10 mouse cellular contexts compared by ENCODE assay signal in the genomic region with DNA sequence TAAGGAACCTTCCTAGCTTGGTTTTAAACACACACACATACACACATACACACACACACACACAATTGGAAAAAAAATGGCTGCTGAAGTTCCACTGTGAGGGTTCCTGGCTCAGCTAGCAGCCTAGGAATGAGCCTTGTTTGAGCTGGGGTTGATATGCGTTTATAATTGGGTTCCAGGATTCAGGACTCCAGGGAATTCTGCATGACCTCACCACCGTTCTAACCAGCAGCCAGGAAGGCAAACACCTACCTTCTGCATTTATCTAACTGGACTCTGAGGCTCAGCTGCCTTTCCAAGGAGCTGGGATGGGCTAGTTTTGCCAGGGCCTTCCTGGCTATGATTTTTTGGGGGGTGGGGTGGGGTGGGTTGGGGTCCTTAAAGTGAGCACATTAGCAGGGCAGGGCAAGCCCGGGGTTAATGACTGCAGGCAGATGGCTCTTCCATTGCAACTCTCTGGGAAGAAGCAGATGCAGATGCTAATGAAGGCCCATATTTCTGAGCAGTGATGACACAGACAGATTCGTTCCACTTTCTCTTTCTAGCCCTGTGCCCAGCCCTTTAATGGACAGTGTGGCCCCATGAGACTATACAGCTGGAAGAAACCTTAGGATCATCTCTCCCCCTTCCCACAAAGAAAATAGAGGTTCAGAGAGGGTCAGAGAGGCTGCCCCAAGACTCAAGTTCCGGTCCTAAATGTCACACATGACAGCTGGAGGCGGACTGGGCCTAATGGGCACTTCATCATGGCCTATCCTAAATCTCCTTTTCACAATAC.
A peak's percentile ranks its signal among the peaks of the same experiment; 100 is the strongest.
DNase-seq lines count a peak whose midpoint lies in the region; ATAC-seq and TF ChIP-seq lines count a peak whose summit lies in the region.
"Had no signal": no experiment of that assay in that cellular context is flagged by ENCODE, and none has a peak within 500 bp of the region (broad histone marks: within the 10 kb centered on the region; RNA-seq: fewer than 3 reads in every experiment).

No protein-coding gene starts in this region.

- intact Hi-C loops in gastrocnemius, adult 2 months (cut with DNase I) = no loop called here

- H3K4me2 ChIP-seq in kidney, embryonic 14.5 days (replicated peaks; ENCODE audit: low read depth, low read length) = no peak overlapping the region
- H3K4me2 ChIP-seq in neural tube, embryonic 12.5 days (replicated peaks) = no peak overlapping the region
- no peak overlapping the region for H3K4me2 ChIP-seq in stomach, postnatal 0 days (replicated peaks; ENCODE audit: low read depth)
- H3K4me2 ChIP-seq: liver, embryonic 12.5 days had no signal

- no peaks in the 10 kb centered on the region for H3K27me3 ChIP-seq in kidney, embryonic 14.5 days (ENCODE audit: control insufficient read depth, insufficient read depth, low read length)
- H3K27me3 ChIP-seq in neural tube, embryonic 12.5 days (replicated peaks) = no peaks in the 10 kb centered on the region
- no peaks in the 10 kb centered on the region for H3K27me3 ChIP-seq in stomach, postnatal 0 days (ENCODE audit: control insufficient read depth, insufficient read depth, low read length)
- H3K27me3 ChIP-seq: liver, embryonic 12.5 days had no signal

- WGBS in kidney, embryonic 14.5 days = 16% methylated on average over 6 of the region's 6 CpGs
- WGBS in neural tube, embryonic 12.5 days = 17% methylated on average over 6 of the region's 6 CpGs
- 45% methylated on average over 6 of the region's 6 CpGs for WGBS in stomach, postnatal 0 days

- H3K27ac ChIP-seq in gastrocnemius, adult 2 months = peak overlapping the region; percentile 28; the same call in 1 of the 2 replicates
- H3K27ac ChIP-seq in kidney, embryonic 14.5 days (ENCODE audit: low read depth, low read length) = peak overlapping the region; percentile 12; the same call in 1 of the 2 replicates
- peak overlapping the region; percentile 43; the same call in 1 of the 2 replicates for H3K27ac ChIP-seq in neural tube, embryonic 12.5 days
- peak overlapping the region; percentile 45; the same call in 1 of the 2 replicates for H3K27ac ChIP-seq in stomach, postnatal 0 days (replicated peaks)
- H3K27ac ChIP-seq: liver, embryonic 12.5 days had no signal

- H3K4me3 ChIP-seq in gastrocnemius, adult 2 months = no peak overlapping the region
- H3K4me3 ChIP-seq in kidney, embryonic 14.5 days (ENCODE audit: low read length) = no peak overlapping the region
- H3K4me3 ChIP-seq in neural tube, embryonic 12.5 days = no peak overlapping the region
- H3K4me3 ChIP-seq in stomach, postnatal 0 days (ENCODE audit: low read depth, low read length) = no peak overlapping the region
- H3K4me3 ChIP-seq: liver, embryonic 12.5 days had no signal

- no peak overlapping the region for H3K9ac ChIP-seq in kidney, embryonic 14.5 days (ENCODE audit: low read depth, low read length)
- no peak overlapping the region for H3K9ac ChIP-seq in neural tube, embryonic 12.5 days
- H3K9ac ChIP-seq in stomach, postnatal 0 days (ENCODE audit: low read length) = no peak overlapping the region
- H3K9ac ChIP-seq: liver, embryonic 12.5 days had no signal

- H3K36me3 ChIP-seq in kidney, embryonic 14.5 days (ENCODE audit: control insufficient read depth, insufficient read depth, low read length) = no peaks in the 10 kb centered on the region
- H3K36me3 ChIP-seq in neural tube, embryonic 12.5 days = no peaks in the 10 kb centered on the region
- H3K36me3 ChIP-seq in stomach, postnatal 0 days (ENCODE audit: control insufficient read depth, insufficient read depth, low read length) = no peaks in the 10 kb centered on the region
- H3K36me3 ChIP-seq: liver, embryonic 12.5 days had no signal

- peaks cover 22% of the 10 kb centered on the region for H3K4me1 ChIP-seq in kidney, embryonic 14.5 days (ENCODE audit: control insufficient read depth, insufficient read depth, low read length)
- H3K4me1 ChIP-seq in neural tube, embryonic 12.5 days = peaks cover 29% of the 10 kb centered on the region
- H3K4me1 ChIP-seq in stomach, postnatal 0 days (replicated peaks; ENCODE audit: control insufficient read depth, insufficient read depth) = peaks cover 4% of the 10 kb centered on the region

- no peak for DNase-seq in gastrocnemius, adult 2 months
- no peak for DNase-seq in gastrocnemius, postnatal 10 days
- no peak for DNase-seq in kidney, postnatal 25 days
- no peak for DNase-seq in neural tube, embryonic 10.5 days (ENCODE audit: extremely low spot score, low spot score)
- DNase-seq in stomach, postnatal 0 days (ENCODE audit: low spot score) = no peak
- no peak for DNase-seq in frontal cortex, postnatal 25 days (ENCODE audit: low spot score in 2 of 2)
- DNase-seq: kidney, adult 8-10 months had no signal

- TF ChIP-seq CTCF in gastrocnemius, adult 2 months (IDR thresholded peaks at IDR 0.05) = no peak
- TF ChIP-seq CTCF in stomach, postnatal 0 days (IDR thresholded peaks at IDR 0.05; ENCODE audit: low read depth) = no peak

- peak; percentile 83 for ATAC-seq in kidney, embryonic 14.5 days (ENCODE audit: low FRiP score, low TSS enrichment)
- ATAC-seq in neural tube, embryonic 12.5 days (ENCODE audit: low FRiP score, low read depth) = peak; percentile 84
- peak; percentile 42; the same call in 1 of the 2 replicates for ATAC-seq in stomach, postnatal 0 days (ENCODE audit: low FRiP score, low TSS enrichment)
- ATAC-seq: liver, embryonic 12.5 days had no signal

- TF ChIP-seq EP300 in stomach, postnatal 0 days (optimal IDR thresholded peaks at IDR 0.05) = no peak

- H3K9me3 ChIP-seq in kidney, embryonic 14.5 days (ENCODE audit: control insufficient read depth, low read length) = no peaks in the 10 kb centered on the region
- no peaks in the 10 kb centered on the region for H3K9me3 ChIP-seq in neural tube, embryonic 12.5 days
- no peaks in the 10 kb centered on the region for H3K9me3 ChIP-seq in stomach, postnatal 0 days (ENCODE audit: control insufficient read depth, low read length)
- H3K9me3 ChIP-seq: liver, embryonic 12.5 days had no signal
